Mouse (Mus musculus): ENCODE measurements at regions not wholly inside any gene's neighbourhood (a gene's known extent, or its start where the extent isn't known, plus 50 kb on each side); places are given as distances from the start of the nearest gene placed in this dataset.

DNA sequence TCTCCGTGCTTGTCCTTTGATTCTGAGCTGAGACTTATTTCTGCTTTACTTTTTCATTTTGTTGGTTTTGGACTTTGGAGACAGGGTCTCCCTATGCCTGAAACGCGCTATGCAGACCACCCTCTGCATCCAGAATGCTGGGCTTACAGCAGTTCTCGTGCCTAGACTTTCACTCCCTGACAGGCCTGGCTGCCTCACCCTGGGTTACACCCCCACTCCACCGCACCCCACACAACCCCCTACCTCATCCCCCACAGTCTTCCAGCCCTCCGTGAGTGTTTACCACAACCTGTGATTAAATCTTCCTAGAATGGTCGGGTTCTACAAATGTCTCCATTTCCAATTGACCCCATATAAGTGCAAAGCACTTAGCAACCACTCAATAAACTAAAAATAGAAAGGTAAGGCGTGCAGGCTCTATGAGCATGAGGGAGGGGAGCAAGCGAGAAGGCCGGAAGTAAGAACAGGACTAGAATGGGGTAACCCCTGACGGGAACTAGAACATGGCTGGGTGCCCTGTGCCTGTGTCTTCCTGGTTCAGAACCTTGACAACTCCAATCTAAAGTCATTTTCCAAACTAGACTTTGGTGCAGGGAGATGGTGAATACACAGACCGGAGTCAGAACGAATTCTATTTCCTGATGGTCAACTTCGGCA is 131.2 kb upstream of the Lef1 start:
- no peak for DNase-seq (ENCODE audit: extremely low spot score in 1 of 2, low spot score in 1 of 2)

DNA sequence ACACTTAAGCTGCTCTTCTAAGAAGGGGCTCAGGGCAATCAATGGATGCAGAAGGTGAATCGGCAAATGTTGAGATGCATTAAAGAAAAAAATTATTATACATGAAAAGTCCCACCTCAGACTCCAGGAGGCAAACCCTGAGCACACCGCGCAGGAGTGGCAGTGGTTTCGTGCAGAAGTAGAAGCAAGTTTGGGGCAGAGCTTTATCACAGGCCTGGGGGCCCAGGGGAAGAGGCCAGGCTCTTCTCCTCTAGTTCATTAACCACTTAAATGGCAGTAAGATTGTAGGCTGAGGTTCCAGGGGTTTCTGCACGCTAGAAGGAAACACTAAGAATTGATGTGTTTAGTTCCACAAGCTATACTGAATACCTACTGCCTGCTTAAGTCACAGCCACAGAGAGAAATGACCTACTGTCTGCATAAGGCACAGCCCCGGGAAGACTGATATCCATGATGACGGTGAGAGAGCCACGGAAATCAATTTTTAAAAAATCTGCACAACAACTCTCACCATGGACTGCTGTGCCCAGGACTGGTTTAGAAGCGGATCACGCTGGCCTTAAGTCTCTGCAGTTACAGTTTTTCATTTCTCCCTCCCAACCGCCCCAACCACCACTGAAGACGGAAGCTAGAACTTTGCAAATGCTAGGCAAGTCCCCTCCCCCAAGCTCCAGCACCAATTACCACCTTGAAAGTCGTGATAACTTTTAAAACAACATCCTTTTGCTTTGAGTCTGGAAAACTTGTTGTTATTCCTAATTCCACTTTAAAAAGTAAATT is 132.2 kb upstream of the Lef1 start:
- DNase-seq (ENCODE audit: extremely low spot score in 1 of 2, low spot score in 1 of 2), result no peak

DNA sequence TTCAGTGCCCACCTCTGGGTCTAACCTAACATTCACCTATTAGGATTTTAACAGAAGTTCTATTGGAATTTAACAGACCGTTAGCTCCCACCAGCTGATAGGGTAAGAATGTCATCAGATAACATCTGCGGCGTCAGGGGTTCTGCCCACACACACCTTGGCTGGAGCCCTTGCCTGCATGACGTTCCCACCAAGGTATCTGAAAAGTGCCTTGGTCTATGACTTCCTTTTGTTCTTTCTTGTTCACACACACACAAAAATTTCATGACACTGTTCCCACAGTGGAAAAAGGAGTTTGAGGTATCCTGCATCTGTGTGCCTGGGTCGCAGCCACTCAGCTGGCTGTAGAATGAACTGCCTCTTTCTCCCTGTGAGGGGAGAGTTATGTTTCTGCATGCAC is 134.1 kb upstream of the Lef1 start:
- DNase-seq (ENCODE audit: extremely low spot score in 1 of 2, low spot score in 1 of 2), result no peak

- no peak for DNase-seq (ENCODE audit: extremely low spot score in 1 of 2, low spot score in 1 of 2)
Observed at GRCm38 (mm10) chr3:130975291-130975690, 135.0 kb upstream of the Lef1 start.

DNA sequence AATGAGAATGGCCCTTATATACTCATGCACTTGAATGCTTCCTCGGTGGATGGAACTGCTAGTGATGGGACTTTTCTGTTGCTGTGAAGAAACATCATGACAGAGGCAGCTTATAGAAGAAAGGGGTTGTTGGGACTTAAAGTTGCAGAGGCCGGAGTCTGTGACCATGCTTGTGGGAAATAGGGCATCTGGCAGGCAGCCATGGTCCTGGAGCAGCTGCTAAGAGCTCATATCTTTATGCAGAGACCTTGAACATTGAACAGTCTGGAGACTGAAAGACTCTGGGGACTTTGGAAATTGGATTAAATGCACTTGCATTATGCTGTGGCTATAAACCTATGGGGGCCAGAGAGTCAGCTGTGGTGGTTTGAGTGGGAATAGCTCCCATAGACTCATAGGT is 138.1 kb upstream of the Lef1 start:
- DNase-seq (ENCODE audit: extremely low spot score in 1 of 2, low spot score in 1 of 2), result no peak

GRCm38 (mm10) chr3:130965275-130965674 is 145.0 kb upstream of the Lef1 start:
- no peak for DNase-seq (ENCODE audit: extremely low spot score in 1 of 2, low spot score in 1 of 2)

DNA sequence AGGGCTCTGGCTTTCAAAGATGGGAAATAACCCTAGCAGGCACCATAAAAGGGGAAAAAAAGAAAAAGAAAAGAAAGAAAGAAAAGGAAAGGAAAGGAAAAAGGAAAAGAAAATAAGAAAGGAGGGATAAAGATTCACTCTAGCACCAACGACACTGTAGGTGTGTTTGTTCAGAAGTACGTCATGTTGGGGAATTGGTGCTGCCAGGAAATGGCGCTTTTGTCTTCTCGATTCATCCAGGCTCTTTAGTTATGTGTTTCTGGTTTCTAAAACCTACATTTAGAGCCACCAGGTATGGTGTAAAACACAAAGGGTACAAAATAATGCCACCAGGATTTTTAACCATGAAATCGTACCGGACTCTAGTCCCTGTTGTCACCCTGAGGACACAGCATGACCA is 146.2 kb upstream of the Lef1 start:
- no peak for DNase-seq (ENCODE audit: extremely low spot score in 1 of 2, low spot score in 1 of 2)

- peak in 1 of 2 experiments; percentile 23 for DNase-seq (ENCODE audit: extremely low spot score in 1 of 2, low spot score in 1 of 2)
Observed at GRCm38 (mm10) chr3:130963625-130964024, 146.6 kb upstream of the Lef1 start.

GRCm38 (mm10) chr3:130962701-130963472 is 147.4 kb upstream of the Lef1 start:
- no peak for DNase-seq (ENCODE audit: extremely low spot score in 1 of 2, low spot score in 1 of 2)

DNA sequence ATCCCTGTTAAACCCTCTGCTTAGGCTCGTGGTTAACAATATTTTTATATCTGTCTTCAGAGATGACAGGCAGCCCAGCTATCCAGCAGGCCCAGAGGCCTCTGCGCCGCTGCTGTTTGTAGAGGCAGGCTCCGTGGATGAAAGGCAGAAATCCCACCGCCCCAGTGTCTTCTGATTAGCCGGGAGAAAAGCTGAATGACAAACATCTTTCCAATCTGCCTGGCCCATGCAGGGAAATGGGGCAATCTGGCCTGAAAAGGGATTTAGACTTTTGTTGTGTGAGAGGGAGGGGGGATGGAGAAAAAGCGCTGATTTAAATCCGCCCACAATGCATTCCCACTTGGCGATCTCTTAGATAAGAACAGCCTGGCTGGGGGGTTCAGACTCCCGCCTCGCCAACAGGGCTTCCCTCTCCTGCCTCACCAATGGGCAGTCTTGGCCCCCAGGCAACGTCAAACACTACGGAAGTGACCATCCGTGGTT is 148.1 kb upstream of the Lef1 start:
- DNase-seq (ENCODE audit: extremely low spot score in 1 of 2, low spot score in 1 of 2), result no peak

DNA sequence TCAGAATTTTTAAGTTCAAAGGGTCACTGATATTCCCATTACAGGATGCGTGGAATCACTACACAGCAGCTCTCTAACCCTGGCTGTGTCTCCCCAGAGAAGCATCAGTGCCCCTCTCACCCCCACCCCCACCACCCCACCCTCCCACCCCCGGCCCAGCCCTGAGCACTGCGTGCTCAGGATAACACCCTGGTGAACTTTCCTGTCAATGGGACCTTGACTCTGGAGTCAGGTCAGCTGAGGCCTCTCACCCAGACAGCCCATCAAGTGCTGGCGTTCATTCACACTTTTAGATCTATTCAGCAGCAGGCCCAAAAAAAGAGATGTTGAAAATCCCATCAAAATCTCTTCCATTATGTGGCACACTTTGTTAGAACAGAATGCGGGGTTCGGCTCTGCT is 148.6 kb upstream of the Lef1 start:
- DNase-seq (ENCODE audit: extremely low spot score in 1 of 2, low spot score in 1 of 2), result no peak

DNA sequence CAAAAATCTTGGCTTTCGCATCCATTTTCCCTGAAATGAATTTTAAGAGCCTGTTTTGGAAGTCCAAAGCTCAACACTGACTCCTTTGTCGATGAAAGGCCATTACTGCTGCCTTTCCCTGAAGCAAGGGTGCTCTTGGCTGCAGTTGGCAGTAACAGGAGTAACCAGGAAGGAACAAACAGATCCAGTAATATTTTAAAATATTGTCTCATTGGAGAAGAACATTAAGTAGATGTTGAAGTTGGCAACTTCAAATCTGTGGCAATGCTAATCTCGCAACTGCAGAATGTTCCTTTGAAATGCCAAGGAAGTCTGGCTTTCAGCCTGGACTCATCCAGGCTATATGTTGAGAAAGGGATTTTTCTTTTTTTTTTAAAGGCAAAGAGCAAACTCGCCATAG is 154.3 kb upstream of the Lef1 start:
- no peak for DNase-seq (ENCODE audit: extremely low spot score in 1 of 2, low spot score in 1 of 2)

DNA sequence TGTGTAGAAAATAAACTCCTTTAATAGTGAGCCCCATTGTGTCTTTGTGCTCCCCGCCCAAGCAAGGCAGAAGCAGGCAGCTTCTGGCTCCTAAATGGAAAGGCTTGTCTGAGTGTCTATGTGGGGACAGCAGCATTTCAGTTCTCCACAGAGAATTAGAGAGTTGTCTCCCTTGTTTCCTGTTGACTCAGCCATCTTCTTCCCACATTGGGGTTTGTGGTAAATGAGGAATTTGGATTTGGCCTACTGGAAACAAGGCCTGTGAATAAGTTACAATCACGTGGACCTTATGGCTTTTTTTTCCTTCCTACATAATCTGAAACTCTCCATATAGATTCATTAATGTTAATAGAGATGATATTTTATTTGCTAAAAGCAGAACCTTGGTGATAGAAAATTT is 158.9 kb upstream of the Lef1 start:
- DNase-seq (ENCODE audit: extremely low spot score in 1 of 2, low spot score in 1 of 2), result no peak

DNA sequence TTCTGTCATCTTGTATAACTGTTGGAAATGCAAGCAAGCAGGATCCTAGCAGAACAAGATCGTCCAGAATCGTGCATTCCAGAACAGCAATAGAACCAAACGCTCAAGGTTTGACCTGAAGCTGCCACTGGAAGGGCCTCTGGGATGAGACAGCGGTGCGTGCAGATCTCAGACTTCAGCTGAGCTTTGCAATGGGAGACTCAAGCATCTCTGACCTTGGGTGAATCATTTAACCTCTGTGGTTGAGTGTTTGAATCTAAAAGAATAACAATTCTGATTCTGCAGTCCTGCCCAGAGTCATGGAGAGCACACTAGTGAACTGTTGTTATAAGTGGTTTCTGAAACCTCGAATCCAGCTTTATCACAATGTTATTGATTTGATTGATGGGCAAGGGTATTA is 159.4 kb upstream of the Lef1 start:
- DNase-seq (ENCODE audit: extremely low spot score in 1 of 2, low spot score in 1 of 2), result no peak

GRCm38 (mm10) chr3:130947880-130948279 is 162.4 kb upstream of the Lef1 start:
- no peak for DNase-seq (ENCODE audit: extremely low spot score in 1 of 2, low spot score in 1 of 2)

- no peak for DNase-seq (ENCODE audit: extremely low spot score in 1 of 2, low spot score in 1 of 2)
Observed at GRCm38 (mm10) chr3:130947277-130947606, 163.0 kb upstream of the Lef1 start.

- no peak for DNase-seq (ENCODE audit: extremely low spot score in 1 of 2, low spot score in 1 of 2)
Observed at GRCm38 (mm10) chr3:130946576-130947276, 163.5 kb upstream of the Lef1 start.

GRCm38 (mm10) chr3:130945861-130946449 is 164.3 kb upstream of the Lef1 start:
- peak in 1 of 2 experiments; percentile 26 for DNase-seq (ENCODE audit: extremely low spot score in 1 of 2, low spot score in 1 of 2)

DNA sequence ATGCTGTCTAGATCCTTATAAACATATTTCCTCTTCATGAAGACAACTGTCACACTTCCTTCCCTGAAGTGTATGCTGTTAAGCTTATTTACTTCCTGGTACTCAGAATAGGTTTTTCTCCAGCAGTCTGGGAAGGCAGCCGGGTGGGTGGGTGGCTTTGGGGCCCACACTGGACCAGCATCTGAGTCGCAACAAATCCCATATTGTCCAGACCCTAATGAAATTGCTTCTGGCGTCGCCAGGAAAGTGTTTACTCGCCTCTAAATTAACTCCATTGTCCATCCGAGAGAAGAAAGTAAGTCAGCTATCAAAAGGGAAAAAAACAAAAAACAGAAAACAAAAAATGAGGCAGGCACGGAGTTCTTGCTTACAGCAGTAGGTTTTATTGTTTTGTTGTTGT is 164.9 kb upstream of the Lef1 start:
- DNase-seq (ENCODE audit: extremely low spot score in 1 of 2, low spot score in 1 of 2), result no peak

GRCm38 (mm10) chr3:130944241-130944640 is 166.0 kb upstream of the Lef1 start:
- DNase-seq (ENCODE audit: extremely low spot score in 1 of 2, low spot score in 1 of 2), result no peak

Measured in frontal cortex, adult 2 months (tissue).